Mouse (Mus musculus): ENCODE results near the gene Gm8251. TPM values are rescaled to one million over a fixed set of nuclear protein-coding genes. Genes with fewer than 3 reads are reported as not detected.

Gm8251 gene
- total and polyA plus RNA-seq, 3 experiments = 0.08 to 0.34 (median 0.13) TPM

DNA sequence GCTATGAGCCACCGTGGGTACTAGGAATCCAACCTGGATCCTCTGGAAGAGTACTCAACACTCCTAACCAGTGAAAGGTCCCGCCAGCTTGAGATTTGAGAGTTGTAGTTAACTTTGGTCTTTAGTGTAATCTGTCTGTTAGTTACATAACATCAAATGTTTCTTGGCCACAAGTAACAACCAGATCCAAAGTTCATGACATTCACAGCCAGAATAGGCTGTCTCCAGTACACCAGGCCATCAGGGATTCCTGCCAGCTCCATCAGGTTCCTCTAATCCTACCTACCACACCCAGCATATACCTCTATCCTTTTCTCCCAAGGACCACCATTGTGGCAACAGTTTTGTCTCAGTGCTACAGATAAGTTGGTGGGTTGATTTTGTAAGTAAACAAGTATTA is 46.2 kb downstream of the Gm8251 start:
- Histone ChIP-seq H3K27me3 (replicated peaks) (peaks cover 1% of the 10 kb centered on the region), H3K4me1 (ENCODE audit: control insufficient read depth in 1 of 2, insufficient read depth in 2 of 2) (no peaks in the 10 kb centered on the region), H3K27ac (ENCODE audit: insufficient read depth, low read depth) (no peak overlapping the region), H3K4me3 (replicated peaks in 1 of 3; ENCODE audit: low read depth in 2 of 3, low read length in 2 of 3, poor library complexity in 1 of 3) (no peak overlapping the region), H3K4me2 (ENCODE audit: insufficient read depth, low read depth, poor library complexity, severe bottlenecking) (no peak overlapping the region), H3K9me3 (replicated peaks; ENCODE audit: low read length) (no peaks in the 10 kb centered on the region), H3K9ac (ENCODE audit: insufficient read depth, low read depth) (no peak overlapping the region), H3K36me3 (replicated peaks in 1 of 2; ENCODE audit: control insufficient read depth in 1 of 2, insufficient read depth in 1 of 2, low read length in 1 of 2) (peaks cover 0 to 7% of the 10 kb centered on the region in 2 experiments), H3K79me2 (replicated peaks; ENCODE audit: control insufficient read depth, extremely low read depth, insufficient read depth, poor library complexity, severe bottlenecking) (no peaks in the 10 kb centered on the region)
- no peak for DNase-seq (ENCODE audit: extremely low read depth)
- TF ChIP-seq SMC3 (IDR thresholded peaks at IDR 0.05; ENCODE audit: low read depth, low read length) = no peak
- no peak for TF ChIP-seq E2F4 (IDR thresholded peaks at IDR 0.05; ENCODE audit: insufficient replicate concordance, low read depth, low read length)
- no peak for TF ChIP-seq ELF1 (IDR thresholded peaks at IDR 0.05; ENCODE audit: low read depth, low read length)
- TF ChIP-seq KAT2A (IDR thresholded peaks at IDR 0.05; ENCODE audit: insufficient replicate concordance, low read length) = no peak
- no peak for TF ChIP-seq JUN (IDR thresholded peaks at IDR 0.05; ENCODE audit: insufficient read depth, low read depth, low read length)
- no peak for TF ChIP-seq SIN3A (IDR thresholded peaks at IDR 0.05; ENCODE audit: low read length)
- TF ChIP-seq POLR2AphosphoS2 (IDR thresholded peaks at IDR 0.05; ENCODE audit: low read depth, low read length) = no peak
- no peak for TF ChIP-seq CHD1 (IDR thresholded peaks at IDR 0.05; ENCODE audit: low read depth, low read length)
- no peak for TF ChIP-seq POLR2A (IDR thresholded peaks at IDR 0.05; ENCODE audit: low read depth, low read length)
- no peak for TF ChIP-seq USF2 (conservative IDR thresholded peaks at IDR 0.05; ENCODE audit: low read depth, low read length)
- no peak for TF ChIP-seq GABPA (IDR thresholded peaks at IDR 0.05; ENCODE audit: insufficient replicate concordance, low read depth, low read length)
- no peak for TF ChIP-seq MXI1 (IDR thresholded peaks at IDR 0.05; ENCODE audit: low read depth, low read length)
- TF ChIP-seq IRF4 (IDR thresholded peaks at IDR 0.05; ENCODE audit: low read depth, low read length) = no peak
- no peak for TF ChIP-seq ZC3H11A (IDR thresholded peaks at IDR 0.05; ENCODE audit: low read depth, low read length)
- no peak for TF ChIP-seq USF1 (IDR thresholded peaks at IDR 0.05; ENCODE audit: low read depth, low read length)
- no peak for TF ChIP-seq MAFK (IDR thresholded peaks at IDR 0.05; ENCODE audit: insufficient replicate concordance, low read length)
- no peak for TF ChIP-seq MYC (IDR thresholded peaks at IDR 0.05; ENCODE audit: low read depth, low read length)
- no peak for TF ChIP-seq MEF2A (IDR thresholded peaks at IDR 0.05; ENCODE audit: borderline replicate concordance, low read depth, low read length)
- TF ChIP-seq RAD21 (IDR thresholded peaks at IDR 0.05; ENCODE audit: low read depth, low read length) = no peak
- in situ Hi-C loops (cut with MboI; ENCODE audit: low pct_ligation_motif_present, low pct_unique_long_range_greater_than_20kb, low sequenced_read_pairs) = no loop called here
- dilution Hi-C loops (cut with MboI; ENCODE audit: extremely low pct_ligation_motif_present, extremely low pct_unique_long_range_greater_than_20kb, low sequenced_read_pairs) = no loop called here

Other genes starting within 250 kb of the Gm8251 start
- 18.4 and 21.4 TPM in 2 replicates for gene Uxs1, start 234.1 kb downstream of the Gm8251 start, total RNA-seq (2012; rRNA removed)
- gene Uxs1, start 234.1 kb downstream of the Gm8251 start, total RNA-seq (2014; rRNA removed) = 33.3 and 34.0 TPM in 2 replicates
- 29.6 and 31.3 TPM in 2 replicates for gene Uxs1, start 234.1 kb downstream of the Gm8251 start, polyA plus RNA-seq (2012; ENCODE audit: insufficient read length, low read depth)
- 35.4 and 42.7 TPM in 2 replicates for gene Tpp2, start 128.3 kb downstream of the Gm8251 start, total RNA-seq (2012; rRNA removed)
- 52.5 and 60.5 TPM in 2 replicates for gene Tpp2, start 128.3 kb downstream of the Gm8251 start, total RNA-seq (2014; rRNA removed)
- 47.2 and 50.4 TPM in 2 replicates for gene Tpp2, start 128.3 kb downstream of the Gm8251 start, polyA plus RNA-seq (2012; ENCODE audit: insufficient read length, low read depth)
- gene Mettl21c, start 41.9 kb downstream of the Gm8251 start, total RNA-seq (2012; rRNA removed) = 0.13 and 0.17 TPM in 2 replicates
- gene Mettl21c, start 41.9 kb downstream of the Gm8251 start, total RNA-seq (2014; rRNA removed) = 0.31 and 0.47 TPM in 2 replicates
- 0.16 and 0.37 TPM in 2 replicates for gene Mettl21c, start 41.9 kb downstream of the Gm8251 start, polyA plus RNA-seq (2012; ENCODE audit: insufficient read length, low read depth)
- 54.2 and 69.8 TPM in 2 replicates for gene Tex30, start 40.5 kb upstream of the Gm8251 start, total RNA-seq (2012; rRNA removed)
- 196 and 211 TPM in 2 replicates for gene Tex30, start 40.5 kb upstream of the Gm8251 start, total RNA-seq (2014; rRNA removed)
- 89.6 and 111 TPM in 2 replicates for gene Tex30, start 40.5 kb upstream of the Gm8251 start, polyA plus RNA-seq (2012; ENCODE audit: insufficient read length, low read depth)
- 0.04 TPM in 1 of 2 replicates, not detected in the other for gene Kdelc1, start 56.9 kb upstream of the Gm8251 start, total RNA-seq (2012; rRNA removed)
- not detected in 2 replicates for gene Kdelc1, start 56.9 kb upstream of the Gm8251 start, total RNA-seq (2014; rRNA removed)
- gene Kdelc1, start 56.9 kb upstream of the Gm8251 start, polyA plus RNA-seq (2012; ENCODE audit: insufficient read length, low read depth) = 0.16 TPM in 1 of 2 replicates, not detected in the other
- gene Bivm, start 57.0 kb upstream of the Gm8251 start, total RNA-seq (2012; rRNA removed) = 0.04 TPM in 1 of 2 replicates, not detected in the other
- gene Bivm, start 57.0 kb upstream of the Gm8251 start, total RNA-seq (2014; rRNA removed) = 0.05 and 0.11 TPM in 2 replicates
- 0.07 and 0.09 TPM in 2 replicates for gene Bivm, start 57.0 kb upstream of the Gm8251 start, polyA plus RNA-seq (2012; ENCODE audit: insufficient read length, low read depth)
- 9.8 and 11.7 TPM in 2 replicates for gene Ercc5, start 85.8 kb upstream of the Gm8251 start, total RNA-seq (2012; rRNA removed)
- 7.1 and 7.4 TPM in 2 replicates for gene Ercc5, start 85.8 kb upstream of the Gm8251 start, total RNA-seq (2014; rRNA removed)
- gene Ercc5, start 85.8 kb upstream of the Gm8251 start, polyA plus RNA-seq (2012; ENCODE audit: insufficient read length, low read depth) = 8.2 and 8.9 TPM in 2 replicates
- gene Mettl21e, start 157.0 kb upstream of the Gm8251 start, total RNA-seq (2012; rRNA removed) = not detected in 2 replicates
- not detected in 2 replicates for gene Mettl21e, start 157.0 kb upstream of the Gm8251 start, total RNA-seq (2014; rRNA removed)
- gene Mettl21e, start 157.0 kb upstream of the Gm8251 start, polyA plus RNA-seq (2012; ENCODE audit: insufficient read length, low read depth) = not detected in 2 replicates

Measured in CH12.LX (cell line).